Mouse (Mus musculus): Measurements from ENCODE around the gene Rtp2. TPM values are rescaled to one million over a fixed set of nuclear protein-coding genes. Genes with fewer than 3 reads are reported as not detected.
A peak's percentile ranks its signal among the peaks of the same experiment; 100 is the strongest.

Gene Rtp2
- total and polyA plus RNA-seq, 2 experiments from 2014 or later = 0.24 TPM; not detected in 1

- no peak for DNase-seq (ENCODE audit: low spot score)
- whole genome bisulfite sequencing = 97% methylated on average over 2 of the region's 2 CpGs
Observed at GRCm38 (mm10) chr16:23976196-23976595, 44.0 kb upstream of the Rtp2 start.

GRCm38 (mm10) chr16:23973635-23974367 is 41.6 kb upstream of the Rtp2 start:
- Histone ChIP-seq H3K9ac (replicated peaks; ENCODE audit: low read length) (no peak overlapping the region), H3K4me3 (ENCODE audit: low read length) (no peak overlapping the region), H3K9me3 (ENCODE audit: low read length) (no peaks in the 10 kb centered on the region), H3K27me3 (ENCODE audit: insufficient read depth, low read length) (no peaks in the 10 kb centered on the region), H3K4me1 (ENCODE audit: insufficient read depth, low read length) (no peaks in the 10 kb centered on the region), H3K36me3 (ENCODE audit: insufficient read depth, low read length) (no peaks in the 10 kb centered on the region), H3K27ac (no peak overlapping the region), H3K4me2 (ENCODE audit: low read depth, low read length) (no peak overlapping the region)
- WGBS = 91% methylated on average over 9 of the region's 9 CpGs
- ATAC-seq = no peak
- no peak for TF ChIP-seq CTCF (IDR thresholded peaks at IDR 0.05; ENCODE audit: low read depth)
- no peak for DNase-seq (ENCODE audit: low spot score)

More at GRCm38 (mm10) chr16:23976196-23976595, 44.0 kb upstream of the Rtp2 start:
- no peak overlapping the region for H3K4me2 ChIP-seq (ENCODE audit: low read depth, low read length)
- H3K9me3 ChIP-seq (ENCODE audit: low read length) = no peaks in the 10 kb centered on the region
- no peaks in the 10 kb centered on the region for H3K4me1 ChIP-seq (ENCODE audit: insufficient read depth, low read length)
- no peak for ATAC-seq
- TF ChIP-seq CTCF (IDR thresholded peaks at IDR 0.05; ENCODE audit: low read depth) = no peak
- H3K4me3 ChIP-seq (ENCODE audit: low read length) = no peak overlapping the region
- H3K27ac ChIP-seq = no peak overlapping the region
- H3K9ac ChIP-seq (replicated peaks; ENCODE audit: low read length) = no peak overlapping the region
- H3K27me3 ChIP-seq (ENCODE audit: insufficient read depth, low read length) = peaks cover 14% of the 10 kb centered on the region; the same call in 1 of the 2 replicates
- no peaks in the 10 kb centered on the region for H3K36me3 ChIP-seq (ENCODE audit: insufficient read depth, low read length)

- H3K9ac ChIP-seq (replicated peaks; ENCODE audit: low read length) = no peak overlapping the region
- no peaks in the 10 kb centered on the region for H3K27me3 ChIP-seq (ENCODE audit: insufficient read depth, low read length)
- no peak for TF ChIP-seq CTCF (IDR thresholded peaks at IDR 0.05; ENCODE audit: low read depth)
- DNase-seq (ENCODE audit: low spot score) (no peak), ATAC-seq (no peak)
- H3K27ac ChIP-seq = no peak overlapping the region
- no peaks in the 10 kb centered on the region for H3K9me3 ChIP-seq (ENCODE audit: low read length)
- 81% methylated on average over 11 of the region's 11 CpGs for WGBS
- H3K4me2 ChIP-seq (ENCODE audit: low read depth, low read length) = no peak overlapping the region
- no peaks in the 10 kb centered on the region for H3K4me1 ChIP-seq (ENCODE audit: insufficient read depth, low read length)
- no peak overlapping the region for H3K4me3 ChIP-seq (ENCODE audit: low read length)
- no peaks in the 10 kb centered on the region; the same call in 1 of the 2 replicates for H3K36me3 ChIP-seq (ENCODE audit: insufficient read depth, low read length)
Observed at GRCm38 (mm10) chr16:23972901-23973300, 40.7 kb upstream of the Rtp2 start.

DNA sequence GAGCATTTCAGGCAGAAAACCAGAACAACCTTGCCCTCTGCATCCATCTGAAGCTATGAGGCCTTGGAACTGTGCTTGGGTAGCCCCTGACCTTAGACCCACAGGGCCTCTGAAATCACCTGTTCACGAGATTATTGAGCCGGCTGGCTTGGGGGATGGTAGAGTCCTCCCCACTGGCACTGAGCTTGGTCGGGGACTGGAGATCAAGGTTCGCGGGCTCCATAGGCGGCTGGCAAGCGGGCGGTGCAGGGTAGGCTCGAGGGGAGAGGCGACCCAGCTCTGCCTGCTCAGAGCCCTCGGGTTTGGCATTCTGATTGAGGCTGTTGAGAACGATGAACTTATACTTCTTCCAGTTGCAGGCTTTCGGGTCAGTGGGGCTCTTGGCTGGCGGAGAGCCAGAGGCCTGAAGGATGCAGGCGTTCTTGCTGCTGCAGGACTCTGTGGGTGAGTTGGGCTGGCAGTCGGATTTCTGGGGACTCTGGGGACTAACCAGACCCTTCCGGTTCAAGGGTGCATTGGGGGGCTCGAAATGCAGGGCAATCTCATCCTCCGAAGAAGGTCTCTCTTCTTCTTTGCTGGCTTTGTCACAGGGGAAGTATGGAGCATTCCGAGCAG is 40.0 kb upstream of the Rtp2 start:
- Histone ChIP-seq H3K4me2 (ENCODE audit: low read depth, low read length) (no peak overlapping the region), H3K4me3 (ENCODE audit: low read length) (no peak overlapping the region), H3K4me1 (ENCODE audit: insufficient read depth, low read length) (no peaks in the 10 kb centered on the region), H3K27me3 (ENCODE audit: insufficient read depth, low read length) (no peaks in the 10 kb centered on the region), H3K9me3 (ENCODE audit: low read length) (no peaks in the 10 kb centered on the region), H3K27ac (no peak overlapping the region), H3K36me3 (ENCODE audit: insufficient read depth, low read length) (no peaks in the 10 kb centered on the region; the same call in 1 of the 2 replicates), H3K9ac (replicated peaks; ENCODE audit: low read length) (no peak overlapping the region)
- WGBS = 71% methylated on average over 20 of the region's 20 CpGs
- TF ChIP-seq CTCF (IDR thresholded peaks at IDR 0.05; ENCODE audit: low read depth) = no peak
- DNase-seq (ENCODE audit: low spot score) (no peak), ATAC-seq (no peak)

DNA sequence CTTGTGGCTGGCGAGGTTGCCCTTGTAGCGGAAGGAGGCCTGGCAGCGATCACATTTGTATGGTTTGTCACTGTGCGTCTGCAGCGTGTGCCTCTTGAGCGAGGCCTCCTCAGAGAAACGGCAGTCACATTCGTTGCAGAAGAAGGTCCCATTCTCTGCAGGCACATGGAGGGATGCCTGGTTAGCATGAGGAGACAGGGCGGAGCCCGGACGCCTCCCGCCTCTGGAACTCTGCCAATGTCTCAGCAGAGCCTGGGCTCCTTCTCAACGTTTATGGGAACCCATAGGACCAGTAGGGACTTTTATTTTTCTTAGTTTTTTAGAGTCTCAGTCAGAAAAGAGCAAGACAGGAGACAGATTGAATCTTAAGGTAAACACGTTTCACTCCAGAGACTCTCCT is 37.7 kb upstream of the Rtp2 start:
- DNase-seq (ENCODE audit: low spot score) (no peak), ATAC-seq (no peak)
- Histone ChIP-seq H3K4me1 (ENCODE audit: insufficient read depth, low read length) (no peaks in the 10 kb centered on the region), H3K27me3 (ENCODE audit: insufficient read depth, low read length) (no peaks in the 10 kb centered on the region), H3K4me2 (ENCODE audit: low read depth, low read length) (no peak overlapping the region), H3K36me3 (ENCODE audit: insufficient read depth, low read length) (no peaks in the 10 kb centered on the region; the same call in 1 of the 2 replicates), H3K9me3 (ENCODE audit: low read length) (no peaks in the 10 kb centered on the region), H3K9ac (replicated peaks; ENCODE audit: low read length) (no peak overlapping the region), H3K27ac (no peak overlapping the region), H3K4me3 (ENCODE audit: low read length) (no peak overlapping the region)
- WGBS = 70% methylated on average over 14 of the region's 14 CpGs
- no peak for TF ChIP-seq CTCF (IDR thresholded peaks at IDR 0.05; ENCODE audit: low read depth)

- 92% methylated on average over 4 of the region's 4 CpGs for WGBS
- Histone ChIP-seq H3K9me3 (ENCODE audit: low read length) (no peaks in the 10 kb centered on the region), H3K9ac (replicated peaks; ENCODE audit: low read length) (no peak overlapping the region), H3K27ac (no peak overlapping the region), H3K4me1 (ENCODE audit: insufficient read depth, low read length) (0 out of 2 replicates have a peak, but pooled peaks cover 3% of the 10 kb centered on the region), H3K4me3 (ENCODE audit: low read length) (no peak overlapping the region), H3K4me2 (ENCODE audit: low read depth, low read length) (no peak overlapping the region), H3K36me3 (ENCODE audit: insufficient read depth, low read length) (no peaks in the 10 kb centered on the region; the same call in 1 of the 2 replicates), H3K27me3 (ENCODE audit: insufficient read depth, low read length) (no peaks in the 10 kb centered on the region)
- no peak for DNase-seq (ENCODE audit: low spot score)
- no peak for TF ChIP-seq CTCF (IDR thresholded peaks at IDR 0.05; ENCODE audit: low read depth)
- no peak for ATAC-seq
Observed at GRCm38 (mm10) chr16:23968888-23969287, 36.7 kb upstream of the Rtp2 start.

DNA sequence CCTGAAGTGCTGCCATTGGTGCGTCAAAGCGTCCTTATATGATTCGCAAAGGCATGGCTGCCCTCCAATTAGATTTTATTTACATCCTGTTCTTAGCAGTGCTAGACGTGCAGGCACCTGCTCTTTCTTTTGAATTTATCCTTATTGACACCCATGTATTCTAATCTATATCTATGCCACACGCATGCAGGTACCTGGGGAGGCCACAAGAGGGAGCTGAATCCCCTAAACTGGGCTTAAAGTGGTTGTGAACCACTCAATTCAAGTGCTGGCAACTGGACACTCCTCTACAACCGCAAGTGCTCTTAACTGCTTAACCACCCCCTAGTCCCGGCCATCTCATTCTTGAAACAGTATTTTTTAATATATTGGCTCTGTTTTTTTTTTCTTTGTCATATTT is 35.1 kb upstream of the Rtp2 start:
- no peak for ATAC-seq
- H3K9ac ChIP-seq (replicated peaks; ENCODE audit: low read length) = no peak overlapping the region
- H3K4me1 ChIP-seq (ENCODE audit: insufficient read depth, low read length) = 0 out of 2 replicates have a peak, but pooled peaks cover 3% of the 10 kb centered on the region
- 86% methylated on average over 7 of the region's 7 CpGs for WGBS
- DNase-seq (ENCODE audit: low spot score) = no peak
- peak; percentile 46 for TF ChIP-seq CTCF (IDR thresholded peaks at IDR 0.05; ENCODE audit: low read depth)
- no peaks in the 10 kb centered on the region for H3K9me3 ChIP-seq (ENCODE audit: low read length)
- H3K36me3 ChIP-seq (ENCODE audit: insufficient read depth, low read length) = no peaks in the 10 kb centered on the region; the same call in 1 of the 2 replicates
- H3K4me3 ChIP-seq (ENCODE audit: low read length) = no peak overlapping the region
- H3K27me3 ChIP-seq (ENCODE audit: insufficient read depth, low read length) = no peaks in the 10 kb centered on the region
- H3K27ac ChIP-seq = no peak overlapping the region
- H3K4me2 ChIP-seq (ENCODE audit: low read depth, low read length) = no peak overlapping the region

All from hindbrain, postnatal 0 days (tissue).